Comparison of ENCODE assay signal across 8 mouse cellular contexts in genomic region chr17:73196139-73196538, GRCm38 (mm10).
DNase-seq lines count a peak whose midpoint lies in the region; ATAC-seq lines count a peak whose summit lies in the region.

No protein-coding gene starts in this region.

- DNase-seq in kidney, adult 9 months, result peak; percentile 43
- DNase-seq in kidney, adult 11 months, result no peak
- peak; percentile 66 for DNase-seq in CD4-positive, CD25-positive, alpha-beta regulatory T cell, adult 2 months (ENCODE audit: low read depth, low spot score)
- no peak for DNase-seq in left cerebral cortex, adult 8-10 months (ENCODE audit: low spot score in 2 of 2)
- no peak for DNase-seq in cerebellum, postnatal 36 days
- no peak for DNase-seq in right cerebral cortex, postnatal 25 days

- ATAC-seq in activated CD4-positive, CD25-positive, alpha-beta regulatory T cell, adult 4 months, result peak; percentile 54
- ATAC-seq in megakaryocyte progenitor cell, adult 5-6 weeks (replicated peaks; ENCODE audit: poor library complexity), result peak; percentile 55; the same call in 1 of the 2 replicates

Comparison
In these comparisons a context has a peak if more than half of its experiments do, and no peak if none do; other contexts are left out.
1. DNase-seq: peak in kidney, adult 9 months (single experiment) and CD4-positive, CD25-positive, alpha-beta regulatory T cell, adult 2 months (single experiment); none in kidney, adult 11 months (single experiment), left cerebral cortex, adult 8-10 months (0 of 2), cerebellum, postnatal 36 days (0 of 2) and right cerebral cortex, postnatal 25 days (single experiment).